Mouse (Mus musculus): ENCODE data around the gene Foxred2. TPM values are rescaled to one million over a fixed set of nuclear protein-coding genes. Genes with fewer than 3 reads are reported as not detected.

Foxred2 gene
- polyA plus RNA-seq (2012; fragmentation: generic; extraction: Trizol), result 10 to 100 TPM in 1 of 2 experiments, 1 to 10 TPM in 1; 1.4 to 18.8 TPM

DNA sequence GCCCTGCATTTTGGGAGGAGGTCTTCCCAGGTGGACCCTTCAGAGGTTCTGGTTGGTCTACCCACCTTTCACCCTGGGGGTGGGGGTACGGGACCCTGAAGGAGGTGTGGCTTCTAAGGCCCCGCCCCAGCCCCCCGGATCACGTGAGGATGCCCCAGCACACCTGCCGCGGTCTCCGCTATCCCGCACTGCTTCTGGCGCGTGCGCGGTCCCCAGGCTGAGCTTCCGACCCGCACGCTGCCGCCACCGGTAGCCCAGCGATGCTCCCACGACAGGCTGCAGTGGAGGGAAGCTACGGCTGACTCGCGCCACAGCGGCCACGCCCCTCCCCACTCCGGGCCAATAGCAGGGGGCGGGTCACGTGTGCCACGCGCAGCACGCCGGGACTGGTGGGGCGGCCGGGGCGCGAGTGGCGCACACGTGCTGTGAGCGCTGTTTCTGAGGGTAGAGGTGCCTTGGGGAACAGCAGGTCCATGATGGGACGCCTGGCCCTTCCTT, at the start of gene Foxred2:
Gene Foxred2, minus strand, starts transcription at position 319 of the 498 bp plus-strand sequence.

DNA sequence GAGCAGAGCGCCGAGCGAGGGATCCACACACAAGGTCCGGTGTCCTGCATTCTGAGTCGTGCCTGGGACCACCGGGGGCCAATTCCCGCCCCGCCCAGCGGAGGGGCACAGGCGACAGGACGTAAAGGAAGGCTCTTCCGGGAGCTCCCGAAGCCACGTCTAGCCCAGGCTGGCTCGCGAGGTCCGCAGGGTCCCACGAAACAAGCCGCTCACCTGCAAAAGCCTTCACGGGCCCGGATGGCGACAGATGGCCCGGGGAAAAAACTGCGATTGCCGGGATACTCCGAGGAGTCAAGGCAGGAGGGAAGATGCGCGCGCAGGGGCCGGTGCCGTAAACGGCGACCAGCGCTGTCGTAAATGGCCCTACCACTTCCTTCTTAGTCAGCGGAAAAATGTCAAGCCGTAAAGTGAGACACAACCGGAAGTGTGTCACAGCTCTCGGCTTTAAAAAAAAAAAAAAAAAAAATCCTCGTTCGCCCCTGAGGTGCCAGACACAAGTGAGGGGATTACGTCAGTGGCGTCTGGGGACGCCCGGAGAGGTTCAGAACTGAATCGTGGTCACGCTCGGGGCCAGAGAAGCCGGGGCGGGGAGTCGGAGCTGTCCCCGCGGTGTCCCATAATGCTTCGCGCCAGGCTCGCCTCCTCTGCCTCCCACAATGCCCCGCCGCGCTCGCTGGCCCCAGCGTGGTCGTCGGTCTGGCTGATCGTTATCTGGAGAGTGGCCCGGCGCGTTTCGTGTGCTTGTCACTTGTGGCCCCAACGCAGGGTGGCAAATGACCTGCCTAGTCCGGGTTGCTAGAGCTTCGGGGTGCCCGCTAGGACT, 14.2 kb upstream of the Foxred2 start, which contains the start of gene Eif3d:
Gene Eif3d, minus strand, starts transcription at position 344 of the 823 bp plus-strand sequence.

DNA sequence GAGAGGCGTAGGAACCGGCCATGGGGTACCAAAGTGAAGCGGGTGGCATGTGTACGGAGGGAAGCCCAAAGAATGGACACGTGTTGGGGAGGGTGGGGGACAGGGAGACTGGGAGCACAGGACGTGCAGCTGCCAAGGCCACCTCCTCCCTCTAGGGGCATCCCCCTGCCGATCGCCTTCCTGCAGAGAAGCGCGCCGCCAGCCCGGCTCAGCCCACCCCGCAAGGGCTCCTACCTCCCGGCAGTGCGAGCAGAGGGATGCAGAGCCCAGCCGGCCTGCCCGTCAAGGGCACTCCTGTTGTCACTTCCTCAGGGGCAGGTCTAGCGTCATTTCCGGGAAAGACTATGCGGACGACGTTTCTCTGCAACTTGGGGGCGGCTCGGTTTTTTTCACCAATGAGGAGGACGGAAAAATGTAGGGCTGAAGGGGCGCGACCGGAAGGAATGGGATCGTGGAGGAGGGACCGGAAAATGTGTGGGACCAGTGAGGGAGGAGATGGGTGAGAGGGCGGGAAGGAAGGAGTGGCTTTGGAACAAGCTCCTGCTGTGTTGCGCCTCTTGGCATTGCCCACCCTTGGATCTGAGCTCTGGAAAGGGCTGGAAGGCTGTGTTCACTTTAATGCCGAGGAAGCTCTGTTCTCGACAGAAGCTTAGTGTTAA, 27.7 kb downstream of the Foxred2 start, which contains the start of gene Txn2:
Gene Txn2, minus strand, starts transcription at position 334 of the 659 bp plus-strand sequence.

Other genes starting within 250 kb of the Foxred2 start
- gene Apol9b, start 227.7 kb downstream of the Foxred2 start, polyA plus RNA-seq (2012; fragmentation: generic; extraction: Trizol), result 10 to 100 TPM in 1 of 2 experiments, 1 to 10 TPM in 1; 5.1 to 43.6 TPM
- under 1 TPM; 0.06 to 0.59 TPM for gene Apol8, start 199.7 kb downstream of the Foxred2 start, polyA plus RNA-seq (2012; fragmentation: generic; extraction: Trizol)
- 100 to 1,000 TPM; 107 to 385 TPM for gene Myh9, start 114.5 kb downstream of the Foxred2 start, polyA plus RNA-seq (2012; fragmentation: generic; extraction: Trizol)
- 100 to 1,000 TPM; 209 to 351 TPM for gene Txn2, start 27.7 kb downstream of the Foxred2 start, polyA plus RNA-seq (2012; fragmentation: generic; extraction: Trizol)
- gene Eif3d, start 14.1 kb upstream of the Foxred2 start, polyA plus RNA-seq (2012; fragmentation: generic; extraction: Trizol), result 100 to 1,000 TPM; 267 to 465 TPM
- under 1 TPM in 1 of 2 experiments, not detected in 1; 0.01 TPM for gene Cacng2, start 163.3 kb upstream of the Foxred2 start, polyA plus RNA-seq (2012; fragmentation: generic; extraction: Trizol)
- gene Ift27, start 217.4 kb upstream of the Foxred2 start, polyA plus RNA-seq (2012; fragmentation: generic; extraction: Trizol), result 100 to 1,000 TPM in 1 of 2 experiments, 10 to 100 TPM in 1; 80.1 to 137 TPM
- not detected for gene Pvalb, start 249.7 kb upstream of the Foxred2 start, polyA plus RNA-seq (2012; fragmentation: generic; extraction: Trizol)